Mouse (Mus musculus) lung, adult 18-20 months (tissue): Measurements from ENCODE around the gene Gm7173.
A peak's percentile ranks its signal among the peaks of the same experiment; 100 is the strongest.

Experiments
- DNase-seq, 2 experiments: peaks; one replicate each; pipeline ENCODE4 v3.0.0; 2022; ENCODE audit warnings: mixed read lengths in 2 of 2

The Gm7173 gene

GRCm38 (mm10) chrX:79516977-79517645, at the start of gene Gm7173:
Gene Gm7173, minus strand, starts transcription at chrX:79517285.
- DNase-seq: peak; percentile 49 to 77

DNA sequence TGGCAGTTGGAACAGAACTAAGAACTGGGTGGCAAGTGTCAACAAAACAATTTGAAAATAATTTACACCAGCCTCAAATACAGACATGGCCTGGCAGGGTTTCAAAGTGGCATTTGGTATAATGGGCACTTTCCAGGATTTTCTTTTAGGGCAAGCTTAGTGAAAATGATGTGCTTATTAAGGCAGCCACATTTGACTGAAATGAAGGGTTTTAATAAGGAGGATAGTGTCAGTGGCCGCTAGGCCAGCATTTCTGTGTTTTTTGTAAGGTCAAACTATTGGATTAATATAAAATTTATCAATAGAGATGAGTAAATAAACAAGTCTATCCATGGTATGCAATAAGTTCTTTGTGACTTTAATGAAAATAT, 546 bp upstream of the Gm7173 start:
- DNase-seq: no peak

GRCm38 (mm10) chrX:79316790-79317189, 200.3 kb downstream of the Gm7173 start:
- DNase-seq: no peak
